Mouse (Mus musculus): Measurements from ENCODE around the gene Prkn. TPM values are rescaled to one million over a fixed set of nuclear protein-coding genes. Genes with fewer than 3 reads are reported as not detected.

The Prkn gene
- polyA plus RNA-seq (2015; fragmentation: Nextera tagmentation; extraction: Ambion mirVana) = 0.96 and 1.9 TPM in 2 replicates

DNA sequence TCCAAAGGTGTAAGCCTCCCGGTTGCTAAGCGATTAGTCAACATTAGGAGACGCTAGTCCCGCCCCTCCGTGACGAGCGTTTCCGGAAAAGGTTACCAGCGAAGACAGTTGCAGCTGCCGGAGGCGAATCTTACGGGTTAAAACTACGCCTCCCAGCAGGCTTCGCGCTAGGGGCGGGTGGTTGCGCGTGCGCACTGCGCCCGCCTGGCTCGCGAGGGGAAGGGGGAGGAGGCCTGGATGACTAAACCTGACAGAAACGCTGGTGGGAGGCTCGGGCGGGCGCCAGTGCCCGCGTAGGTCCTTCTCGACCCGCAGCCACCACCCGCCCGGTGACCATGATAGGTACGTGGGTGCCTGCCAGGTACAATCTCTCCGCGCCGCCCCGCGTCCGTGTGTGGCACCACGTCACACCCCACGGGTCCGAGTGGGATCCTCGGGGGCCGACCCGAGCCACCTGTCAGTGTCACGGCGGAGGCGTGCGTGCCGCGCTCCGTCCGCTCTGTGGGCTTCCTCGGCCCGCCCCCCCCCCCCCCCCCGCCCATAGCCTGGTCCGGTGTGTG is at the start of gene Prkn, which contains the start of gene Pacrg:
Gene Prkn (plus strand): TSS at position 237 of the 560 bp plus-strand sequence.
Gene Pacrg (minus strand): TSS at position 164 of the 560 bp plus-strand sequence.
- Histone ChIP-seq H3K4me3 (ENCODE audit: low read depth, low read length) (peak within 1 kb of the TSS; percentile 83), H3K4me1 (replicated peaks; ENCODE audit: control insufficient read depth, insufficient read depth, low read length) (0 out of 2 replicates have a peak, but pooled peaks cover 3% of the 10 kb centered on the region), H3K9me3 (ENCODE audit: control insufficient read depth) (no peaks in the 10 kb centered on the region), H3K27me3 (replicated peaks; ENCODE audit: control insufficient read depth, insufficient read depth, low read length) (no peaks in the 10 kb centered on the region), H3K27ac (ENCODE audit: low read depth, low read length) (peak within 1 kb of the TSS; percentile 1; the same call in 1 of the 2 replicates), H3K4me2 (replicated peaks; ENCODE audit: low read depth) (peak within 1 kb of the TSS; percentile 90), H3K36me3 (ENCODE audit: control insufficient read depth, insufficient read depth) (no peaks in the 10 kb centered on the region), H3K9ac (ENCODE audit: low read depth, low read length) (peak within 1 kb of the TSS; percentile 68)
- under 1% methylated on average over 46 of the region's 58 CpGs for WGBS
- peak; percentile 99 for ATAC-seq
- no peak; the same call in 1 of the 2 replicates for TF ChIP-seq CTCF (IDR thresholded peaks at IDR 0.05; ENCODE audit: low read depth)

DNA sequence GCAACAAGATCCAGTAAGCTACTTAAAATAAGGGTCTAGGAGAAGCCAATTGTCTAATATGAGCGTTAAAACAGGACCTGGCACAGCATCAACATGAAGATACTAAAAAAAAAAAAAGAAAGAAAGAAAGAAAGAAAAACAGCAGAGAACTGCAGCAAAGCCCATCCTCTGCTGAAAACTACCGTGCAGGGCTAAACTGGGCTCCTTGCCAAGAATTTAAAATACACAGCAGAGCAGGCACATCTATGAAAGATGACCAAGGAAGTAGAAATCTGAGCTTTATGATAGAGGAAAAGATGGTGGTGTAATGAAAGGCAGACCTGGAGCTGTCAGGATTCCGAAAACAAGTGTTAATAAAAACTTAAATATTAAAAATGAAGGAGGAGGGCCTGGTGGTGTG is 48.5 kb upstream of the Prkn start:
- no peak overlapping the region for H3K4me2 ChIP-seq (replicated peaks; ENCODE audit: low read depth)
- no peaks in the 10 kb centered on the region for H3K27me3 ChIP-seq (replicated peaks; ENCODE audit: control insufficient read depth, insufficient read depth, low read length)
- no peak for TF ChIP-seq CTCF (IDR thresholded peaks at IDR 0.05; ENCODE audit: low read depth)
- no peak overlapping the region for H3K4me3 ChIP-seq (ENCODE audit: low read depth, low read length)
- no peak overlapping the region for H3K27ac ChIP-seq (ENCODE audit: low read depth, low read length)
- H3K9ac ChIP-seq (ENCODE audit: low read depth, low read length) = no peak overlapping the region
- no peaks in the 10 kb centered on the region for H3K9me3 ChIP-seq (ENCODE audit: control insufficient read depth)
- no peak for ATAC-seq
- H3K4me1 ChIP-seq (replicated peaks; ENCODE audit: control insufficient read depth, insufficient read depth, low read length) = no peaks in the 10 kb centered on the region
- H3K36me3 ChIP-seq (ENCODE audit: control insufficient read depth, insufficient read depth) = no peaks in the 10 kb centered on the region
- 39% methylated on average over 3 of the region's 3 CpGs for WGBS

DNA sequence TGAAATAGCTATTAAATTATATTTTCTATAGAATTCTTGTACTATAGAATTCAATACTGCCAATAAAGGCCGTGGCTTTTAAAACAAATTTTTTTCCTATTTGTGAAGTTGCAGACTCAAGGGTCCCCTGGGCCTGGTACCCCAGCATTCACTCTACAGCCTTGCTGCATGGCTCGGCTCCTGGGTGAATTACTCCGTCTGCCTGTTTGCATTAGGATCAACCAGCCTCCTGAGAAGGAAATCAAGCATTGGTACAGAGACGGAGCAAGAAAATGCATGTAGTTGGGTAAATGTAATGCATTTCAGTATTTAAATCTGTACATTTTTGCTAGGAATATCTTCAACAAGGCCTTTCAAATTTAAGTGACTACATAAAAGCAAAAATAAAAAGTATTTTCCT is 33.5 kb upstream of the Prkn start:
- H3K4me3 ChIP-seq (ENCODE audit: low read depth, low read length) = no peak overlapping the region
- 69% methylated on average over 4 of the region's 4 CpGs for WGBS
- H3K9me3 ChIP-seq (ENCODE audit: control insufficient read depth) = no peaks in the 10 kb centered on the region
- no peak overlapping the region for H3K27ac ChIP-seq (ENCODE audit: low read depth, low read length)
- no peak for TF ChIP-seq CTCF (IDR thresholded peaks at IDR 0.05; ENCODE audit: low read depth)
- no peak overlapping the region for H3K9ac ChIP-seq (ENCODE audit: low read depth, low read length)
- H3K27me3 ChIP-seq (replicated peaks; ENCODE audit: control insufficient read depth, insufficient read depth, low read length) = no peaks in the 10 kb centered on the region
- ATAC-seq = no peak
- H3K4me1 ChIP-seq (replicated peaks; ENCODE audit: control insufficient read depth, insufficient read depth, low read length) = no peaks in the 10 kb centered on the region
- no peaks in the 10 kb centered on the region for H3K36me3 ChIP-seq (ENCODE audit: control insufficient read depth, insufficient read depth)
- H3K4me2 ChIP-seq (replicated peaks; ENCODE audit: low read depth) = no peak overlapping the region

DNA sequence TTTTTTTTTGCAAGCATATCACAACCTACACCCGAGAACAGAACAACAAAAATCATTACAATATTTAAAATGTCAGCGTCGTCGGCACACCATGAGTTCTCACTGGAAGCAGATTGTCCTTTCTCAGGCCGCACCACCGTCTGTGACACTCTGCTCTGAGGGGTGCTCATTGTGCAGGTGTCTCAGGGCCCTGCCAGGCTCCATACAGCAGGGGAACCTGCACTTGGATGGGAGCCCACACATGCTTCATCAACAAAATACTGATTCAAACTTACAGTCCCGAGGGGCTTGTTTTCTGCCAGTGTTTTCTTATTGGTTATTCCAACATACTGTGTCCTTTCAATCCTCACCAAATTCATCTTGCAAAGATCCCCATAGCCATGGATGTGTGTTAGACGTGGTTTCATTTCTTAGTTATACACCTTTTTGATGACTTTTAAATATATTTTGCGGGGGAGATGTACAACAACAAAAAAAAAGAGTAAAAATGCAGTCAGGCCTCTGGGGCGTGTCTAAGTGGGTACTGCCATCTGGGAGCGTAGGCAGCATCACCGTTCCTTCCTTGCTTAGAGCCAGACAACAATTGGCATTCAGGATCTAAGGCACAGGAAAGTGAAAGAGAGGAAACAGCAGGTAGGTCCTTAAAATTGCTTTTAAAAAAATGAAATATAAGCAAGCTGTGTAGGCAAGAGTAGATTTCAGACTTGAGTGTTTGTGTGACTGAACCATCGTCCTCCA is 32.8 kb upstream of the Prkn start:
- no peaks in the 10 kb centered on the region for H3K36me3 ChIP-seq (ENCODE audit: control insufficient read depth, insufficient read depth)
- no peaks in the 10 kb centered on the region for H3K9me3 ChIP-seq (ENCODE audit: control insufficient read depth)
- 84% methylated on average over 13 of the region's 13 CpGs for WGBS
- no peak for TF ChIP-seq CTCF (IDR thresholded peaks at IDR 0.05; ENCODE audit: low read depth)
- H3K4me1 ChIP-seq (replicated peaks; ENCODE audit: control insufficient read depth, insufficient read depth, low read length) = no peaks in the 10 kb centered on the region
- no peak overlapping the region for H3K4me3 ChIP-seq (ENCODE audit: low read depth, low read length)
- no peaks in the 10 kb centered on the region for H3K27me3 ChIP-seq (replicated peaks; ENCODE audit: control insufficient read depth, insufficient read depth, low read length)
- no peak overlapping the region for H3K27ac ChIP-seq (ENCODE audit: low read depth, low read length)
- no peak overlapping the region for H3K4me2 ChIP-seq (replicated peaks; ENCODE audit: low read depth)
- no peak overlapping the region for H3K9ac ChIP-seq (ENCODE audit: low read depth, low read length)
- no peak for ATAC-seq

DNA sequence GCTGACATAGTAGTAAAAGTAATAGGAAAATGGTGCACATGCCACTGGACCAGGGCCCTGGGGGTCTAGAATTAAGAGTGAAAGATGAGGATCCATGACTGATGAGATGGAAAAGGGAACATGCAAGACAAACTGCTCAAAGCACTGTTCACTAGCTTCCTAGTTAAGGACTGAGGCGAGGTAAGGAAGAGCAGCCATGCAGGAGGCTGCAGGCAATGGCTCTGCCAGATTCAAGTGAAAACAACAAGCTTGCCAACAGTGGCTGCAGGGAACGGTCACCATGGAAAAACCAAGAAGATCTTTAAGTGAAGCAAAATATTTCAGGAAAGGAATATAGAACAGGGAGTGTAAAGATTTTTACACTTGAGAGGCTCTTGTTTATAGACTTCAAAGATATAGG is 31.6 kb upstream of the Prkn start:
- no peaks in the 10 kb centered on the region for H3K4me1 ChIP-seq (replicated peaks; ENCODE audit: control insufficient read depth, insufficient read depth, low read length)
- no peak overlapping the region for H3K27ac ChIP-seq (ENCODE audit: low read depth, low read length)
- no peaks in the 10 kb centered on the region for H3K36me3 ChIP-seq (ENCODE audit: control insufficient read depth, insufficient read depth)
- no peaks in the 10 kb centered on the region for H3K27me3 ChIP-seq (replicated peaks; ENCODE audit: control insufficient read depth, insufficient read depth, low read length)
- no peak overlapping the region for H3K4me2 ChIP-seq (replicated peaks; ENCODE audit: low read depth)
- no peak for ATAC-seq
- no peak overlapping the region for H3K4me3 ChIP-seq (ENCODE audit: low read depth, low read length)
- 85% methylated on average over 2 of the region's 2 CpGs for WGBS
- no peak for TF ChIP-seq CTCF (IDR thresholded peaks at IDR 0.05; ENCODE audit: low read depth)
- H3K9ac ChIP-seq (ENCODE audit: low read depth, low read length) = no peak overlapping the region
- no peaks in the 10 kb centered on the region for H3K9me3 ChIP-seq (ENCODE audit: control insufficient read depth)

DNA sequence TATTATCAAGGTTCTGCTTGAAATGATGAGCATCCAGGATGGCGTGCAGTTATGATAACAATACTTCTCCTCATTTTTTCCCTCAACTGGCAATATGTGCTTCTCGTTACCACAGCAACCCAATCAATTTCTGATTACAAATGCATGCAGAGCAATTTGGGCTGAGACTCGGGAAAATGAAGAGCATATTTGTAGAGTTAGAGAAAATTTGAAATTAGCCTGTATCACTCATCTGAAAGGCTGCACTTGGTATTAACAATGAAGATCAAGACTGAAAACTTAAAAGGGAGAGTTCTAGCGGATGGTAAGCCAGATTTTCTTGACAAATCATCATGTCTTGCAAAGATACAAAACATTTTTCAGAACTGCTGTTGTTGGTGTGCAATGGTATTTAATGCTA is 21.2 kb upstream of the Prkn start:
- no peak for ATAC-seq
- Histone ChIP-seq H3K36me3 (ENCODE audit: control insufficient read depth, insufficient read depth) (no peaks in the 10 kb centered on the region), H3K9me3 (ENCODE audit: control insufficient read depth) (no peaks in the 10 kb centered on the region), H3K4me1 (replicated peaks; ENCODE audit: control insufficient read depth, insufficient read depth, low read length) (no peaks in the 10 kb centered on the region), H3K4me3 (ENCODE audit: low read depth, low read length) (no peak overlapping the region), H3K27ac (ENCODE audit: low read depth, low read length) (no peak overlapping the region), H3K27me3 (replicated peaks; ENCODE audit: control insufficient read depth, insufficient read depth, low read length) (no peaks in the 10 kb centered on the region), H3K4me2 (replicated peaks; ENCODE audit: low read depth) (no peak overlapping the region), H3K9ac (ENCODE audit: low read depth, low read length) (no peak overlapping the region)
- no peak for TF ChIP-seq CTCF (IDR thresholded peaks at IDR 0.05; ENCODE audit: low read depth)
- WGBS = 75% methylated on average over 4 of the region's 4 CpGs
